Mouse (Mus musculus): ENCODE data around the gene Fosl2.

Gene Fosl2

GRCm38 (mm10) chr5:32124957-32125356 is 10.6 kb upstream of the Fosl2 start:
- H3K4me3 ChIP-seq (replicated peaks; ENCODE audit: low read length) = no peak overlapping the region
- H3K36me3 ChIP-seq (ENCODE audit: insufficient read depth, low read length) = no peaks in the 10 kb centered on the region
- peaks cover 64% of the 10 kb centered on the region for H3K27me3 ChIP-seq (ENCODE audit: insufficient read depth, low read length)
- TF ChIP-seq NANOG (IDR thresholded peaks at IDR 0.05; ENCODE audit: borderline replicate concordance, low read length) (no peak), CTCF (conservative IDR thresholded peaks at IDR 0.05; ENCODE audit: low read length) (no peak), POU5F1 (IDR thresholded peaks at IDR 0.05; ENCODE audit: borderline replicate concordance, low read length) (no peak)
- H3K4me1 ChIP-seq (replicated peaks; ENCODE audit: low read depth, low read length) = peaks cover 18% of the 10 kb centered on the region
- H3K9me3 ChIP-seq (ENCODE audit: low read length) = no peaks in the 10 kb centered on the region

GRCm38 (mm10) chr5:32127226-32127625 is 8.4 kb upstream of the Fosl2 start:
- Histone ChIP-seq H3K36me3 (ENCODE audit: insufficient read depth, low read length) (no peaks in the 10 kb centered on the region), H3K4me3 (replicated peaks; ENCODE audit: low read length) (no peak overlapping the region), H3K9me3 (ENCODE audit: low read length) (no peaks in the 10 kb centered on the region), H3K27me3 (ENCODE audit: insufficient read depth, low read length) (peaks cover 65% of the 10 kb centered on the region), H3K4me1 (replicated peaks; ENCODE audit: low read depth, low read length) (peaks cover 8% of the 10 kb centered on the region)
- TF ChIP-seq CTCF (conservative IDR thresholded peaks at IDR 0.05; ENCODE audit: low read length) = no peak
- TF ChIP-seq NANOG (IDR thresholded peaks at IDR 0.05; ENCODE audit: borderline replicate concordance, low read length) = no peak
- no peak for TF ChIP-seq POU5F1 (IDR thresholded peaks at IDR 0.05; ENCODE audit: borderline replicate concordance, low read length)

GRCm38 (mm10) chr5:32127927-32128326 is 7.7 kb upstream of the Fosl2 start:
- Histone ChIP-seq H3K4me1 (replicated peaks; ENCODE audit: low read depth, low read length) (peaks cover 15% of the 10 kb centered on the region), H3K4me3 (replicated peaks; ENCODE audit: low read length) (no peak overlapping the region), H3K27me3 (ENCODE audit: insufficient read depth, low read length) (peaks cover 66% of the 10 kb centered on the region), H3K9me3 (ENCODE audit: low read length) (no peaks in the 10 kb centered on the region), H3K36me3 (ENCODE audit: insufficient read depth, low read length) (no peaks in the 10 kb centered on the region)
- TF ChIP-seq CTCF (conservative IDR thresholded peaks at IDR 0.05; ENCODE audit: low read length) = no peak
- no peak for TF ChIP-seq POU5F1 (IDR thresholded peaks at IDR 0.05; ENCODE audit: borderline replicate concordance, low read length)
- no peak for TF ChIP-seq NANOG (IDR thresholded peaks at IDR 0.05; ENCODE audit: borderline replicate concordance, low read length)

- H3K4me1 ChIP-seq (replicated peaks; ENCODE audit: low read depth, low read length) = peaks cover 33% of the 10 kb centered on the region
- peak overlapping the region; percentile 91 for H3K4me3 ChIP-seq (replicated peaks; ENCODE audit: low read length)
- no peaks in the 10 kb centered on the region for H3K9me3 ChIP-seq (ENCODE audit: low read length)
- TF ChIP-seq CTCF (conservative IDR thresholded peaks at IDR 0.05; ENCODE audit: low read length) (no peak), NANOG (IDR thresholded peaks at IDR 0.05; ENCODE audit: borderline replicate concordance, low read length) (no peak), POU5F1 (IDR thresholded peaks at IDR 0.05; ENCODE audit: borderline replicate concordance, low read length) (no peak)
- H3K27me3 ChIP-seq (ENCODE audit: insufficient read depth, low read length) = peaks cover 89% of the 10 kb centered on the region
- H3K36me3 ChIP-seq (ENCODE audit: insufficient read depth, low read length) = no peaks in the 10 kb centered on the region
Measured at GRCm38 (mm10) chr5:32132971-32133501, 2.6 kb upstream of the Fosl2 start.

GRCm38 (mm10) chr5:32133549-32134004 is 2.0 kb upstream of the Fosl2 start:
- H3K4me1 ChIP-seq (replicated peaks; ENCODE audit: low read depth, low read length) = peaks cover 37% of the 10 kb centered on the region
- no peaks in the 10 kb centered on the region for H3K9me3 ChIP-seq (ENCODE audit: low read length)
- H3K27me3 ChIP-seq (ENCODE audit: insufficient read depth, low read length) = peaks cover 89% of the 10 kb centered on the region
- no peaks in the 10 kb centered on the region for H3K36me3 ChIP-seq (ENCODE audit: insufficient read depth, low read length)
- TF ChIP-seq POU5F1 (IDR thresholded peaks at IDR 0.05; ENCODE audit: borderline replicate concordance, low read length) = no peak
- TF ChIP-seq CTCF (conservative IDR thresholded peaks at IDR 0.05; ENCODE audit: low read length) = no peak
- TF ChIP-seq NANOG (IDR thresholded peaks at IDR 0.05; ENCODE audit: borderline replicate concordance, low read length) = no peak
- peak overlapping the region; percentile 91 for H3K4me3 ChIP-seq (replicated peaks; ENCODE audit: low read length)

GRCm38 (mm10) chr5:32134051-32134732 is 1.4 kb upstream of the Fosl2 start:
- Histone ChIP-seq H3K27me3 (ENCODE audit: insufficient read depth, low read length) (peaks cover 86% of the 10 kb centered on the region), H3K4me3 (replicated peaks; ENCODE audit: low read length) (peak overlapping the region; percentile 91), H3K9me3 (ENCODE audit: low read length) (no peaks in the 10 kb centered on the region), H3K36me3 (ENCODE audit: insufficient read depth, low read length) (no peaks in the 10 kb centered on the region), H3K4me1 (replicated peaks; ENCODE audit: low read depth, low read length) (peaks cover 37% of the 10 kb centered on the region)
- TF ChIP-seq NANOG (IDR thresholded peaks at IDR 0.05; ENCODE audit: borderline replicate concordance, low read length) (no peak), CTCF (conservative IDR thresholded peaks at IDR 0.05; ENCODE audit: low read length) (no peak), POU5F1 (IDR thresholded peaks at IDR 0.05; ENCODE audit: borderline replicate concordance, low read length) (no peak)

- H3K4me1 ChIP-seq (replicated peaks; ENCODE audit: low read depth, low read length) = peaks cover 37% of the 10 kb centered on the region
- H3K36me3 ChIP-seq (ENCODE audit: insufficient read depth, low read length) = no peaks in the 10 kb centered on the region
- TF ChIP-seq NANOG (IDR thresholded peaks at IDR 0.05; ENCODE audit: borderline replicate concordance, low read length) = no peak
- H3K4me3 ChIP-seq (replicated peaks; ENCODE audit: low read length) = peak overlapping the region; percentile 91
- H3K9me3 ChIP-seq (ENCODE audit: low read length) = no peaks in the 10 kb centered on the region
- peaks cover 80% of the 10 kb centered on the region for H3K27me3 ChIP-seq (ENCODE audit: insufficient read depth, low read length)
Measured at GRCm38 (mm10) chr5:32134903-32135335, 682 bp upstream of the Fosl2 start.

GRCm38 (mm10) chr5:32136301-32136863 is 781 bp downstream of the Fosl2 start:
- TF ChIP-seq CTCF (conservative IDR thresholded peaks at IDR 0.05; ENCODE audit: low read length) (no peak), NANOG (IDR thresholded peaks at IDR 0.05; ENCODE audit: borderline replicate concordance, low read length) (no peak), POU5F1 (IDR thresholded peaks at IDR 0.05; ENCODE audit: borderline replicate concordance, low read length) (no peak)
- Histone ChIP-seq H3K4me1 (replicated peaks; ENCODE audit: low read depth, low read length) (peaks cover 37% of the 10 kb centered on the region), H3K36me3 (ENCODE audit: insufficient read depth, low read length) (no peaks in the 10 kb centered on the region), H3K4me3 (replicated peaks; ENCODE audit: low read length) (peak overlapping the region; percentile 91), H3K9me3 (ENCODE audit: low read length) (no peaks in the 10 kb centered on the region), H3K27me3 (ENCODE audit: insufficient read depth, low read length) (peaks cover 69% of the 10 kb centered on the region)

All from E14TG2a.4 (cell line).